Mouse (Mus musculus): ENCODE data around the gene Igfbp6.

GRCm38 (mm10) chr15:102147674-102148402 is 3.7 kb downstream of the Igfbp6 start:
- TF ChIP-seq CTCF (conservative IDR thresholded peaks at IDR 0.05; ENCODE audit: insufficient read depth, insufficient read length, low read depth, low read length) = no peak
- no peak for TF ChIP-seq POLR2A (IDR thresholded peaks at IDR 0.05; ENCODE audit: low read depth, low read length)
